Mouse (Mus musculus): ENCODE measurements around the gene Pfn4.

- TF ChIP-seq MAFK (IDR thresholded peaks at IDR 0.05; ENCODE audit: insufficient replicate concordance, low read length) (no peak), POLR2A (IDR thresholded peaks at IDR 0.05; ENCODE audit: low read depth, low read length) (no peak), CTCF (conservative IDR thresholded peaks at IDR 0.05 in 1 of 2, IDR thresholded peaks at IDR 0.05 in 1 of 2; ENCODE audit: low read depth in 2 of 2, low read length in 2 of 2) (no peak), TCF12 (IDR thresholded peaks at IDR 0.05; ENCODE audit: low read depth, low read length) (no peak)
Measured at GRCm38 (mm10) chr12:4731629-4732028, 37.2 kb upstream of the Pfn4 start.

Data from CH12.LX (cell line).